Mouse (Mus musculus) spleen, postnatal 10 days (tissue): Measurements from ENCODE around the gene Srm.

ENCODE experiments used
- DNase-seq, 2 experiments: peaks; one replicate each; pipeline ENCODE4 v3.0.0; 2021 to 2022; ENCODE audit warnings: low spot score in 2 of 2

Srm gene

GRCm38 (mm10) chr4:148601871-148602270, 10.6 kb downstream of the Srm start:
- DNase-seq = no peak

- DNase-seq = no peak
These were observed 11.2 kb downstream of the Srm start, which contains the start of gene Masp2 for GRCm38 (mm10) chr4:148602357-148603120. TSS of gene Masp2 (plus strand) at chr4:148602554.

- no peak for DNase-seq
These were observed 12.3 kb downstream of the Srm start for GRCm38 (mm10) chr4:148603376-148604139.

GRCm38 (mm10) chr4:148604141-148604540, 12.8 kb downstream of the Srm start:
- DNase-seq = no peak

GRCm38 (mm10) chr4:148604541-148605165, 13.3 kb downstream of the Srm start:
- peak; percentile 52 to 78 for DNase-seq

- DNase-seq = peak; percentile 55 to 88
These were observed 16.5 kb downstream of the Srm start for GRCm38 (mm10) chr4:148607758-148608157.

- no peak for DNase-seq
These were observed 18.5 kb downstream of the Srm start for GRCm38 (mm10) chr4:148609805-148610204.

- no peak for DNase-seq
These were observed 19.5 kb downstream of the Srm start for GRCm38 (mm10) chr4:148610631-148611364.

GRCm38 (mm10) chr4:148612557-148612956, 21.3 kb downstream of the Srm start:
- no peak for DNase-seq

GRCm38 (mm10) chr4:148613738-148614137, 22.4 kb downstream of the Srm start:
- DNase-seq = no peak

- no peak for DNase-seq
These were observed 28.5 kb downstream of the Srm start for GRCm38 (mm10) chr4:148619805-148620204.

GRCm38 (mm10) chr4:148620718-148621117, 29.4 kb downstream of the Srm start:
- no peak for DNase-seq

GRCm38 (mm10) chr4:148622485-148622884, 31.2 kb downstream of the Srm start:
- DNase-seq = no peak

GRCm38 (mm10) chr4:148623609-148624008, 32.3 kb downstream of the Srm start:
- no peak for DNase-seq

GRCm38 (mm10) chr4:148625010-148625409, 33.7 kb downstream of the Srm start:
- DNase-seq = no peak

- DNase-seq = peak; percentile 20 to 77
These were observed 34.7 kb downstream of the Srm start for GRCm38 (mm10) chr4:148625756-148626622.

- peak; percentile 96 to 99 for DNase-seq
These were observed 35.4 kb downstream of the Srm start, which contains the start of gene Tardbp for GRCm38 (mm10) chr4:148626623-148627185. TSS of gene Tardbp (minus strand) at chr4:148627019.

GRCm38 (mm10) chr4:148627246-148627645, 35.9 kb downstream of the Srm start:
- no peak for DNase-seq

- no peak for DNase-seq
These were observed 40.9 kb downstream of the Srm start for GRCm38 (mm10) chr4:148632013-148632692.
